In the genomic region with DNA sequence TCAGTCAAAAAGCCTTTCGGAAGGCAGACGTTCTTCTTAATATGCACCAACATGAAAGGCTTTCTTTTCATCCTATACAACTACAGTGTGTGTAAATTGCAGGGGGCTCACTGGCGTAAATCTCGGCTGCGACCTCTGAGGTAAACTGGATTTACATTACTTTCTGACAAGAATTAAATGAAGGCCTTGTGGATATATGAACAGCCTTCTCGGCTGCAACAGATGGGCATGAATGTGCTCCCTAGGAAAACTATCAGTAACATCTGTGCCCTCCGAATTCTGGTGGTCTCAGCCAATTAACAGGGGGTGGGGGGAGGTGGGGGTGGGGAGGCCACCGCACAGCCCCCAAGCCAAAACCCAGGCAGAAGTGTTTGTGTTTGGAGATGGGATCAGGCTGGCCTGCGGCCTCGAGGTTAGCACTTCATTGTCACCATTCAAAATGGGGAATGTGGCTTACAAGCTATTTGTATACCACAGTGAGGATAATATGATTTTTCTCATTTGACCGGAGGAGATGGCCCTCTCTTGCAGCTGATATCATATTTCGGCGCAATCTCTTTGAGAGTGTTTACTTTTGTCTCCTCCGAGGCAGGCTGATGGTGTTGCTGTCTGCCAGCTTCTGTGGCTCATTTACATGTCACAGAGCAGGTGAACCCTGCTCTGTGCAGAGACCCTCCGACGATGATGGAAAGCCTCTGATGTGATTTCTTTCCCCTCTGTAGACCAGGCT, we compare ENCODE assay signal across 11 mouse cellular contexts. TPM values are rescaled to one million over a fixed set of nuclear protein-coding genes. Genes with fewer than 3 reads are reported as not detected.
A peak's percentile ranks its signal among the peaks of the same experiment; 100 is the strongest.
DNase-seq lines count a peak whose midpoint lies in the region; ATAC-seq and TF ChIP-seq lines count a peak whose summit lies in the region.
"Had no signal": no experiment of that assay in that cellular context is flagged by ENCODE, and none has a peak within 500 bp of the region (broad histone marks: within the 10 kb centered on the region; RNA-seq: fewer than 3 reads in every experiment).

No protein-coding gene starts in this region.

- no peak for ATAC-seq in embryonic facial prominence, embryonic 12.5 days (ENCODE audit: insufficient number of reproducible peaks, insufficient read depth, low FRiP score, low TSS enrichment)
- peak; percentile 39 for ATAC-seq in hindbrain, embryonic 11.5 days (ENCODE audit: low FRiP score)
- ATAC-seq in midbrain, postnatal 0 days (ENCODE audit: low FRiP score): no peak
- no peak for ATAC-seq in granulocyte monocyte progenitor cell, adult 5-6 weeks (replicated peaks; ENCODE audit: poor library complexity, severe bottlenecking)
- ATAC-seq in activated CD4-positive, CD25-positive, alpha-beta regulatory T cell, adult 4 months: no peak
- ATAC-seq: liver, embryonic 12.5 days had no signal

- no peak overlapping the region for H3K27ac ChIP-seq in embryonic facial prominence, embryonic 12.5 days
- H3K27ac ChIP-seq in hindbrain, embryonic 11.5 days (ENCODE audit: low read depth, low read length): no peak overlapping the region
- H3K27ac ChIP-seq in midbrain, postnatal 0 days (ENCODE audit: low read depth, low read length): no peak overlapping the region
- H3K27ac ChIP-seq: heart, adult 2 months; kidney, postnatal 0 days; liver, embryonic 12.5 days had no signal

- H3K4me2 ChIP-seq in embryonic facial prominence, embryonic 12.5 days (replicated peaks): 0 out of 2 replicates have a peak overlapping the region, but pooled peaks have one; percentile 5
- H3K4me2 ChIP-seq in hindbrain, embryonic 11.5 days (replicated peaks; ENCODE audit: low read depth, low read length): no peak overlapping the region
- no peak overlapping the region for H3K4me2 ChIP-seq in midbrain, postnatal 0 days (ENCODE audit: low read depth, low read length, poor library complexity, severe bottlenecking)
- H3K4me2 ChIP-seq: liver, embryonic 12.5 days had no signal

- no peaks in the 10 kb centered on the region for H3K9me3 ChIP-seq in embryonic facial prominence, embryonic 12.5 days
- H3K9me3 ChIP-seq in hindbrain, embryonic 11.5 days (ENCODE audit: control insufficient read depth, low read length): no peaks in the 10 kb centered on the region
- no peaks in the 10 kb centered on the region for H3K9me3 ChIP-seq in midbrain, postnatal 0 days (ENCODE audit: low read length)
- H3K9me3 ChIP-seq: liver, embryonic 12.5 days had no signal

- no peak for TF ChIP-seq CTCF in midbrain, postnatal 0 days (IDR thresholded peaks at IDR 0.05)

- no peak overlapping the region for H3K4me3 ChIP-seq in embryonic facial prominence, embryonic 12.5 days
- no peak overlapping the region for H3K4me3 ChIP-seq in hindbrain, embryonic 11.5 days (ENCODE audit: low read depth, low read length)
- H3K4me3 ChIP-seq in midbrain, postnatal 0 days (ENCODE audit: low read depth, low read length): no peak overlapping the region
- H3K4me3 ChIP-seq: heart, adult 2 months; liver, embryonic 12.5 days had no signal

- DNase-seq in embryo, embryonic 10 days (ENCODE audit: low spot score): peak; percentile 39
- peak; percentile 41 for DNase-seq in hindbrain, embryonic 11.5 days (ENCODE audit: low spot score)
- DNase-seq in midbrain, postnatal 0 days (ENCODE audit: low spot score): peak; percentile 40
- DNase-seq in left cerebral cortex, postnatal 4 days: no peak
- DNase-seq: heart, adult 2 months; thymus, postnatal 14 days had no signal

- intact Hi-C loops in left cerebral cortex, postnatal 4 days (cut with DNase I): no loop called here

- peaks cover 17% of the 10 kb centered on the region for H3K4me1 ChIP-seq in embryonic facial prominence, embryonic 12.5 days
- H3K4me1 ChIP-seq in hindbrain, embryonic 11.5 days (replicated peaks; ENCODE audit: control insufficient read depth, insufficient read depth, low read length): peaks cover 12% of the 10 kb centered on the region
- H3K4me1 ChIP-seq in midbrain, postnatal 0 days (ENCODE audit: insufficient read depth, low read length): peaks cover 8% of the 10 kb centered on the region; the same call in 1 of the 2 replicates
- H3K4me1 ChIP-seq: liver, embryonic 12.5 days had no signal

- peaks cover 35% of the 10 kb centered on the region for H3K27me3 ChIP-seq in embryonic facial prominence, embryonic 12.5 days
- H3K27me3 ChIP-seq in hindbrain, embryonic 11.5 days (ENCODE audit: control insufficient read depth, insufficient read depth, low read length): 0 out of 2 replicates have a peak, but pooled peaks cover 3% of the 10 kb centered on the region
- peaks cover 5% of the 10 kb centered on the region; the same call in 1 of the 2 replicates for H3K27me3 ChIP-seq in midbrain, postnatal 0 days (ENCODE audit: insufficient read depth, low read length)

- no peaks in the 10 kb centered on the region for H3K36me3 ChIP-seq in embryonic facial prominence, embryonic 12.5 days
- no peaks in the 10 kb centered on the region for H3K36me3 ChIP-seq in hindbrain, embryonic 11.5 days (ENCODE audit: control insufficient read depth, insufficient read depth, low read length)
- H3K36me3 ChIP-seq in midbrain, postnatal 0 days (ENCODE audit: insufficient read depth, low read length): no peaks in the 10 kb centered on the region
- H3K36me3 ChIP-seq: liver, embryonic 12.5 days had no signal

- 8% methylated on average over 16 of the region's 16 CpGs for WGBS in embryonic facial prominence, embryonic 12.5 days
- 11% methylated on average over 16 of the region's 16 CpGs for WGBS in hindbrain, embryonic 11.5 days
- WGBS in midbrain, postnatal 0 days: 25% methylated on average over 16 of the region's 16 CpGs

- H3K9ac ChIP-seq in embryonic facial prominence, embryonic 12.5 days: no peak overlapping the region
- no peak overlapping the region for H3K9ac ChIP-seq in hindbrain, embryonic 11.5 days (ENCODE audit: low read depth, low read length)
- no peak overlapping the region for H3K9ac ChIP-seq in midbrain, postnatal 0 days (replicated peaks; ENCODE audit: low read length, poor library complexity, severe bottlenecking)
- H3K9ac ChIP-seq: liver, embryonic 12.5 days had no signal

RNA-seq across cellular contexts. Expression of a gene that starts 34.3 kb away (rescaled TPM):
- polyA plus RNA-seq in embryonic facial prominence, embryonic 12.5 days (2016; fragmentation: Nextera tagmentation; extraction: Ambion mirVana): 1.6 and 2.7 TPM in 2 replicates
- polyA plus RNA-seq in hindbrain, embryonic 11.5 days (2014; fragmentation: Nextera tagmentation; extraction: Ambion mirVana): 1.2 and 1.3 TPM in 2 replicates
- 0.60 and 0.99 TPM in 2 replicates for total RNA-seq in midbrain, postnatal 0 days (2014; rRNA removed)
- polyA plus RNA-seq in midbrain, postnatal 0 days (2015; fragmentation: Nextera tagmentation; extraction: Ambion mirVana): 0.20 and 0.25 TPM in 2 replicates
- total RNA-seq in granulocyte monocyte progenitor cell, adult 5-6 weeks (2014; fragmentation: Nextera tagmentation): 10.5 and 16.1 TPM in 2 replicates
- 14.9 and 19.7 TPM in 2 replicates for total RNA-seq in granulocyte monocyte progenitor cell, adult 5-6 weeks (2017)
- under 1 TPM; 0.19 to 0.51 TPM for polyA plus RNA-seq in activated CD4-positive, CD25-positive, alpha-beta regulatory T cell, adult 4 months (2017; shearing (Covaris generic))
- 1 to 10 TPM; 2.0 to 4.0 TPM for total RNA-seq in left cerebral cortex, postnatal 4 days (2021)

RNA-seq across cellular contexts. Expression of a gene that starts 43.5 kb away (rescaled TPM):
- polyA plus RNA-seq in embryonic facial prominence, embryonic 12.5 days (2016; fragmentation: Nextera tagmentation; extraction: Ambion mirVana): 3.6 and 3.9 TPM in 2 replicates
- 4.5 and 4.7 TPM in 2 replicates for polyA plus RNA-seq in hindbrain, embryonic 11.5 days (2014; fragmentation: Nextera tagmentation; extraction: Ambion mirVana)
- 1.4 and 2.6 TPM in 2 replicates for total RNA-seq in midbrain, postnatal 0 days (2014; rRNA removed)
- 2.6 and 2.9 TPM in 2 replicates for polyA plus RNA-seq in midbrain, postnatal 0 days (2015; fragmentation: Nextera tagmentation; extraction: Ambion mirVana)
- 49.4 and 52.3 TPM in 2 replicates for total RNA-seq in granulocyte monocyte progenitor cell, adult 5-6 weeks (2014; fragmentation: Nextera tagmentation)
- total RNA-seq in granulocyte monocyte progenitor cell, adult 5-6 weeks (2017): 51.3 and 53.6 TPM in 2 replicates
- polyA plus RNA-seq in activated CD4-positive, CD25-positive, alpha-beta regulatory T cell, adult 4 months (2017; shearing (Covaris generic)): under 1 TPM in 1 of 2 experiments, not detected in 1; 0.42 TPM
- 1 to 10 TPM; 1.6 to 2.1 TPM for total RNA-seq in left cerebral cortex, postnatal 4 days (2021)
